Mouse (Mus musculus): Measurements from ENCODE around the gene Hist3h2ba.
A peak's percentile ranks its signal among the peaks of the same experiment; 100 is the strongest.

Hist3h2ba gene

GRCm38 (mm10) chr11:58989166-58989565, 40.4 kb downstream of the Hist3h2ba start:
- no peak for DNase-seq

- DNase-seq: no peak
These were observed 41.4 kb downstream of the Hist3h2ba start for GRCm38 (mm10) chr11:58990141-58990540.

- DNase-seq: no peak
These were observed 42.1 kb downstream of the Hist3h2ba start for GRCm38 (mm10) chr11:58990794-58991193.

- DNase-seq: no peak
These were observed 43.2 kb downstream of the Hist3h2ba start for GRCm38 (mm10) chr11:58991911-58992310.

- DNase-seq: no peak
These were observed 44.5 kb downstream of the Hist3h2ba start for GRCm38 (mm10) chr11:58993091-58993670.

GRCm38 (mm10) chr11:58994337-58994826, 45.7 kb downstream of the Hist3h2ba start:
- DNase-seq: peak; percentile 33 to 34

- DNase-seq: no peak
These were observed 46.5 kb downstream of the Hist3h2ba start for GRCm38 (mm10) chr11:58995061-58995806.

GRCm38 (mm10) chr11:58995807-58996370, 47.2 kb downstream of the Hist3h2ba start:
- DNase-seq: peak in 1 of 2 experiments; percentile 30

GRCm38 (mm10) chr11:58997541-58997940, 48.8 kb downstream of the Hist3h2ba start:
- no peak for DNase-seq

Measured in spleen, adult 18-20 months (tissue).